Mouse (Mus musculus) lung, adult 2 months (tissue): Measurements from ENCODE around the gene Eno2.

Experiments
- CTCF ChIP-seq: fragments of 200-500 bp; IDR thresholded peaks from 2 replicates; pipeline ENCODE4 v1.5.1; 2011; ENCODE audit warnings: mild to moderate bottlenecking, low read length, control low read depth; ENCODE audit not compliant: insufficient read depth
- POLR2A ChIP-seq: fragments of 200-500 bp; IDR thresholded peaks from 2 replicates; pipeline ENCODE4 v1.6.1; 2011; ENCODE audit warnings: low read depth, mild to moderate bottlenecking, control low read depth, low read length, borderline replicate concordance; ENCODE audit errors: extremely low read depth

DNA sequence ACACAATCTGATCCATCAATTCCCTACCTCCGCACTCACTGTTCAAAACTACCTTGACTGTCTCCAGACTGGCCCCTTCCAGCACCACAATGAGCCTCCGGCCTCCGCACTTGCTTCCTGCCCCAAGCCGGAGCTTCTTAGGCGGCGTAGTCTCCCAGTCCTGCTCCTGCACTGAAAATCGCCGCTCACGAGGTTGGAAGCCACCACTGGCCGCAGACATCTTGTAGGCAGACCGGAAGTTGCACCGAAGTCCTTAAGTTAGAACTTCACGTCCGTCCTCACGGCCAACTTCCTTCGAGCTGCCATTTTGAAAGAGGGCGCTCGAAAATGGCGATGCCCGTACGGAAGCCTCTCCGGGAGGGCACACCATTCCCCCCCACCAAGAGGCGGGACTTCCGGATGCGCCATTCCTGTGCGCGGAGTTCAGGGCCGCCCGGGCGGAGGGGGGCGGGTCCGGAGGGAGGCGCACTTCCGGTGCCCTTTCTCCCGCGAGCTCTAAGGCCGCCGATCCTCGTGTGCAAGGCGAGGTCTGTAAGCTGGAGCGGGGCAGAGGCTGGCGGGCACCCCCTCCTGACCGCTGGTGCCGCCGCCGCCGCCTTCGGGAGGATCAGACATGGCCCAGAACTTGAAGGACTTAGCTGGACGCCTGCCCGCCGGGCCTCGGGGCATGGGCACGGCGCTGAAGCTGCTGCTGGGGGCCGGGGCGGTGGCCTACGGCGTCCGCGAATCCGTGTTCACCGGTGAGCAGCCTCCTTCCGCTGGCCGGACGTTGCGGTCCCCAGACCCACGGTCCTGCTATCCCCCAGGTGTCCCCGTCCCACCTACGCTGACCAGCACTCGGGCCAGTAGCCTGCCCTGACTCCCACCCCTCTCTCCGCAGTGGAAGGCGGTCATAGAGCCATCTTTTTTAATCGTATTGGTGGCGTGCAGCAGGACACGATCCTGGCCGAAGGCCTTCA lies 57.4 kb downstream of the Eno2 start, which contains the start of the genes Emg1 and Phb2:
- TF ChIP-seq CTCF (no peak), POLR2A (peak; percentile 37; the same call in 1 of the 2 replicates)
